Mouse (Mus musculus): Measurements from ENCODE around the gene Acvr2a. TPM values are rescaled to one million over a fixed set of nuclear protein-coding genes. Genes with fewer than 3 reads are reported as not detected.

The Acvr2a gene
- total RNA-seq (2021): 10 to 100 TPM; 34.2 to 39.4 TPM
- long read RNA-seq, experiment 1, full-length matches to known transcripts: 9 of 12 reads
- long read RNA-seq, experiment 1, partial matches to known transcripts: 0 of 12 reads
- long read RNA-seq, experiment 1, other reads (novel, unspliced or antisense): 3 of 12 reads
- long read RNA-seq, experiment 2, full-length matches to known transcripts: 9 of 13 reads
- long read RNA-seq, experiment 2, partial matches to known transcripts: 0 of 13 reads
- long read RNA-seq, experiment 2, other reads (novel, unspliced or antisense): 4 of 13 reads

GRCm38 (mm10) chr2:48813371-48814222 is at the start of gene Acvr2a:
Gene Acvr2a, plus strand, starts transcription at chr2:48814109.
- peak; percentile 91 to 93 for DNase-seq (ENCODE audit: low spot score in 2 of 2)

GRCm38 (mm10) chr2:48766513-48766912 is 47.4 kb upstream of the Acvr2a start:
- DNase-seq (ENCODE audit: low spot score in 2 of 2): no peak

- DNase-seq (ENCODE audit: low spot score in 2 of 2): peak in 1 of 2 experiments; percentile 6
Observed at GRCm38 (mm10) chr2:48767778-48768177, 46.1 kb upstream of the Acvr2a start.

- no peak for DNase-seq (ENCODE audit: low spot score in 2 of 2)
Observed at GRCm38 (mm10) chr2:48768219-48768618, 45.7 kb upstream of the Acvr2a start.

- DNase-seq (ENCODE audit: low spot score in 2 of 2): no peak
Observed at GRCm38 (mm10) chr2:48770100-48770499, 43.8 kb upstream of the Acvr2a start.

GRCm38 (mm10) chr2:48770634-48771033 is 43.3 kb upstream of the Acvr2a start:
- DNase-seq (ENCODE audit: low spot score in 2 of 2): no peak

GRCm38 (mm10) chr2:48775281-48775680 is 38.6 kb upstream of the Acvr2a start:
- DNase-seq (ENCODE audit: low spot score in 2 of 2): no peak

- no peak for DNase-seq (ENCODE audit: low spot score in 2 of 2)
Observed at GRCm38 (mm10) chr2:48788901-48789300, 25.0 kb upstream of the Acvr2a start.

- peak; percentile 40 to 47 for DNase-seq (ENCODE audit: low spot score in 2 of 2)
Observed at GRCm38 (mm10) chr2:48814223-48815038, 522 bp downstream of the Acvr2a start.

- no peak for DNase-seq (ENCODE audit: low spot score in 2 of 2)
Observed at GRCm38 (mm10) chr2:48815039-48815590, 1.2 kb downstream of the Acvr2a start.

- DNase-seq (ENCODE audit: low spot score in 2 of 2): no peak
Observed at GRCm38 (mm10) chr2:48816141-48817028, 2.5 kb downstream of the Acvr2a start.

GRCm38 (mm10) chr2:48825878-48826277 is 12.0 kb downstream of the Acvr2a start:
- DNase-seq (ENCODE audit: low spot score in 2 of 2): no peak

- DNase-seq (ENCODE audit: low spot score in 2 of 2): no peak
Observed at GRCm38 (mm10) chr2:48826380-48826779, 12.5 kb downstream of the Acvr2a start.

- DNase-seq (ENCODE audit: low spot score in 2 of 2): no peak
Observed at GRCm38 (mm10) chr2:48830492-48830891, 16.6 kb downstream of the Acvr2a start.

- DNase-seq (ENCODE audit: low spot score in 2 of 2): no peak
Observed at GRCm38 (mm10) chr2:48832305-48832704, 18.4 kb downstream of the Acvr2a start.

- DNase-seq (ENCODE audit: low spot score in 2 of 2): no peak
Observed at GRCm38 (mm10) chr2:48833884-48834450, 20.1 kb downstream of the Acvr2a start.

- no peak for DNase-seq (ENCODE audit: low spot score in 2 of 2)
Observed at GRCm38 (mm10) chr2:48841611-48842470, 27.9 kb downstream of the Acvr2a start.

- no peak for DNase-seq (ENCODE audit: low spot score in 2 of 2)
Observed at GRCm38 (mm10) chr2:48846689-48847398, 32.9 kb downstream of the Acvr2a start.
